Mouse (Mus musculus) cerebellum, adult 11 months (tissue): ENCODE measurements around the gene Zfp423.

ENCODE experiments used
- DNase-seq: peaks from one replicate; pipeline ENCODE4 v3.0.0; 2022

Gene Zfp423

DNA sequence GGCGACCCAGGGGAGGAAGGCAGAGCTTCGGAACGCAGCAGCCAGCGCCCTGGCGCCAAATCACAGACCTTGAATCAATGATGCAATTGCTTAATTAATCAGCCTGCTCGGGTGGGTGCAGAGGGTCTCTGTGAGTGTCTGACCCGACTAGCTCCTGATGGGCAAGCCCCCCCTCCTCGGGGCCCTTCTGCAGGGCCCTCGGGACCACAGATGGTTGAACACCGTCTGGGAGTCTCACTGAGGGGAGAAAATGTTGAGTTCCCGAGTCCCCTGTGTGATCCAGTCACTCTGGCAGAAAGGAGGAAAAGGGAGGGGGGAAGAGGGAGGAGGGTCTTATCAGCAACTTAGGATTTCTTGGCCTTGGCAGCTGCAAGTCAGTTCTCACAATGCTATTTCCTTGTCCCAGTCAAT, 124.0 kb downstream of the Zfp423 start:
- no peak for DNase-seq

DNA sequence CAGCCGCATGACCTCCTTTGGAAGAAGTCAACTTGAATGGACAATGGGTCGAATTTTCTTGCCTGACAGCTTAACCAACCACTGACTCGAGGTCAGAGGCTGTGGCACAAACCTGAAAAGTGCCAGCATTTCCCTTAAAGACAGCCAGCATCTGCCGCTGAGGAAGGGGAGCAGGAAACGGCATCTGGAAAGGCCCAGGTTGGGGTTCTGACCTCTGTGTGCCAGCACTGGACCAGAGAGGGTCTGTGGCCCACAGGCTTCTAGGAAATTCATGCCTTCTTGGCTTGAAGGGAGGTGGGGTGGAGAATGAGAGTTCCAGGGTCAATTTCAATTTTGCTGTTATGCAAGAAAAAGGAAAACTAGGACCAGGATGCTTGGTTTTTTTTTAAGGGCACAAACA, 124.7 kb downstream of the Zfp423 start:
- no peak for DNase-seq

DNA sequence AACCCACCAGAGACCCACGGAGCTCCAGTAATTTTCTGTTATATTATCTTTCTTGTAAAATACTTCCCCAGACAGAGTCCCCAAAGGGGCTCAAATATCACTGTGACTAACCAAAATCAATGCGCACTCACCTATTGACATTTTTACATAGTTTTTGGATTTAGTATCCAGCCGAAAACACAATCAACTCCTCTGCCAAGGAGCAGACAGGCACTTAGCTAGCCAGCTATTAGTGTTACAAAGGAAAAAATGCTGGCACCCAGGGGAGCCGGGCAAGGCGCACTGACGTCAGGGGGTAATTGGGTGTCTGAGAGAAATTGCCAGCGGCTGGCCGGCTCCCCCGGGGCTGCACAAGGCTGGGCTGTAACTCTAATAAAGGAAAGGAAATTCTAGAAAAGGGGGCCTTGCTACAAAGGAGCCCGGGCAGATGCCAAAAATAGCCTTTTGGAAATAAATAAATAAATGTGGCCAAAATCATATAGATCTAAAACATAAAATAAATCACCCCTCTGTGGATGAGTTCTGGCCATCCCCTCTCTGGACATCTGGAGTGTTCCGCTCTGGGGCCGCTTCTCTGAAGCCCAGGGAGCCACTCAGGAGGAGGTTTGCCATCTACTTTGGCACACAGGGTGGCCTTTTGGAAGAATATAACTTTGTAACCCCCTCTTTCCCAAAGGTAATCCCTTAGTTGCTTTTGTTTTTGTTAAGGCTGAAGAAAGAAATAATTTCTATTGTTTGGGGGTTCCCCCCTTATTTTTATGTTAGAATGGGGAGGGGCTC, 125.4 kb downstream of the Zfp423 start:
- no peak for DNase-seq

DNA sequence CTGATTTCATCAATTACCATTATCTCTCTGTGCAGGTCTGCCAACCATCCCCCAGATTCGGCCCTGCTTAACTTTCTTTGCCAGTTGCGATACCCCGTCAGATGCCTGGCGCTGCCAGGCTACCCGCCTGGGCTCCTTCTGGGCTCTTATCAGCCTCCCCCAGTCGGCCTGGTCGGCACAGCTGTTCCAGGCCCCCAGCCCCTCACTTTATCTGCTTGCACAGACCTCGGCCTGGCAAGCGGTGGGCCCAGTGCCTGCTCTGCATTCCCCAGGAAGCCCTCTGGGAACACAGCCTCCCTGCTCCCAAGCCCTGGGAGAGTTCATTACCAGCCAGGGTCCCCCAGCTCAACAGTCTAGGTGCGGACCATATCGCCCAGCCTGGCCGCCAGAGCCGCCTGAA, 126.1 kb downstream of the Zfp423 start:
- no peak for DNase-seq

DNA sequence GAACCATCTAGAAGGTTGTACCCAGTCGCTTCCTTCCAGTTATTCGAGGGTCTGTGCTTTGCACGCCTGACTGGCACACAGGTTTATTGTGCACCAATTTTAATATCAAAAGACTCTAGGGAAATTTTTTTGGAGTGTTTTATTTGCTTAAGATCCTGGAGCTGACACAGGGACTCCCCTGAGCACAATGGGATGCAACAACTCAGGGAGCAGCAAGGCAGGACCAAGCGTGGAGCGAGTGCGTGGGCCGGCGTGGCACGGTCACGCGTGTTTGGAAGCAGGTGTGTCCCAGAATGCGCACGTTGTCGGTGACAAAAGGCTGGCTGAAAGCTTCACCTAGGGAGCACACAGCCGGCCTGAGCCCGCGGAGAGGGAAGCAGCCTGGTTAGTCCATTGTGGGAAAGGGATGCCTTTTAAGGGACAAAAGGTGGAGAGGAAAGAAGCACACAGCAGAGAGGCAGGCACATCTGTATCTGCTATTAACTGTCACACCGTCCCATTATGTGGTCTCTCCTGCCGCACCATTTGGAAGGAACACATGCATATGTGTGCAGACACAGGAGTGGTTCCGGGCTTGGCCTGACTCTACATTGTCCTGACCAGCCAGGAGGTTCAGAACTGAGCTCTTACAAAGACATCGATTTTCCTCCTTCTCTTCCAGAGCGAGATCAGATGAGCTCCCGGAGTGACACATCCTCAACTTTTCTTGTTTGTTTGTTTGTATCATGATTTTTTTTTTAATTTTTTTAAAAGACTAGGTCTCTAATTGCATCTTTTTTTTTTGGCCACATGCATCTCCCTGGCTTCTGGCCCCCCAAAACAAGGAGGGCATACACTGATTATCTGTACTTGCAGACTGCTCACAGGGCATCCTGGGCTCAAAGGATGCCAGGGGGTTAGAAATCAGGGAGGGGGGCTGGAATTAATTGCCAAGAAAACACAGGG, 126.7 kb downstream of the Zfp423 start:
- no peak for DNase-seq

DNA sequence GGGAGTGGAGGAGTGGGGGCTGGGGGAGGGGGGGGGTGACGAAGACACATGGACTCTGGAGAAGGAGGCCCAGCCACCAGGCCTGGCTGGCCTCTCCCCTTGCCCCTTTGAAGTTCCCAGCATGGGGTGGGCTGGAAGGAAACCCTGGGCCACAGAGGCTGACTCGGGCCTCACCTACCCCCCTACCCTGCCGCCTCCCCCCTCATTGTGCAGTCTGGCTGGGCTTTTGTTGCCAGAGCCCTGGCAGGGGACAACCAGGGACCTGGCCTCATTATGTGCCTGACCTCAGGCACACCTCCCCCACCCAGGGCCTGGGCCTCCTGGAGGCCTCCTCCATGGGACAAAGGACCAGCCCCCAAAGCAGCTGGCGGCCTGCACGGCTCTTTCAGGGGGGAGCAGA, 127.8 kb downstream of the Zfp423 start:
- DNase-seq = no peak

DNA sequence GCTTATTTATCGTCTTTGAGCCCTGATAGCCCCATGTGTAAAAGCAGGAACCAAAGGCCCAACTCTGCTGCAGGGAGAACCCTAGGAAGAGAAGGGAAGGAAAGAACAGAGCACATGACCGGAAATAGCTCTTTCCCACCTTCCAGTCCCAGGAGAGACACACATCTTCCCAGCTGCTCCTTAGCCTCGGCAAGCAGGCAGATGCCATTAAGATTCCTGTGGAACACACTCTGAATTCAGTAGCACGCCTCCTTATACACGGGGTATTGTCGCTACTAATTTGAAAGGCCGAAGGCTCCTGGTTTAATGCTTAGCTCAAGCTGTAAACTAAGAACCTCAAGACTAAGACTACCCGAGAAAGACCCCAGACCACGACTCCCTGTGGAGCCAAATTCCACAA, 128.3 kb downstream of the Zfp423 start:
- DNase-seq = no peak

DNA sequence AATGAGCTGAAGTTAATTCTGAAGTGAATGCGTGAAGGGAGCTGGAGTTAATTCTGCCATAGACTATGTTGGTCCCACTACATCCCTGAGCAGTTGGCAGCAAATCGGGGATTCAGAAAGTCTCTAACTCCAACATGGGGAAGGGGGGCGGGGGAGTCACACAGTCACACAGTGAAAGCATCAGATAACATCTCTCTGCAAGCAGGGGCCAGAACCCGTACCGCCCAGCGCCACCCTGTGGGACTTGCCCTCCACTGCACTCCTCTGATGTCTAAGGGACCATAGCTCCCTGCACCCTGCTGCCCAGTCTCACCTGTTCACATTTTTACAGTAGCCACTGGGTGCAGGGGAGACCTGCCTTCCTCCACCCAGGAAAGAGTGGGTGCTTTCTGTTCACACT, 129.2 kb downstream of the Zfp423 start:
- DNase-seq = no peak

DNA sequence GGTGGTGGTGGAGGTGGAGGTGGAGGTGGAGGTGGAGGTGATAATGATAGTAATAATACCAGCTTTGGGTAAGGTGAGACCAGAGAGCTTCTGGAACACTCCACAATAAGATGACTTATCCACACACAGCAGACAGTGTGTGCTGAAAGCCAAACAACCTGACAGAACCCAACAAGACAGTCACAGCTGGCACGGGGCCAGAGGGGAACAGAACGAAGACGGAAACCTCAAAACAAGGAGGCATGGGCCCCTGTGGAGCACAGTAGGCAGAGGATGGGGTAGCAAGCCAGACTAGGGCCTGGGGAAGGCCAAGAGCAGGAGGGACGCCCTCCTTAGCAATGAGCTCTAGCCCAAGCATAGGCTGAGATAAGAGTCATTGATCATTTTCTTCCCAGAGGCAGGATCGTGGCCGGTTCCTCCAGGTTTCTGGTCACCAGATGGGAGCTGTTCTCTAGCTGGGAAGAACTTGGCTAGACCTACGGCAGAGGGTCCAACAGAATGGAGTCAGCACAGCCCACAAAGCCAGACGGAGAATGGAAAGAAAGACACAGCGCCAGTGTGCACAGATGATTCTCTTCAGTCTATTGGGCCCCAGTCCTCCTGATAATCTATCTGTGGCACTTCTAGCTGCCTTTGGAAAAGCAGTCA, 133.3 kb downstream of the Zfp423 start:
- peak; percentile 26 for DNase-seq

DNA sequence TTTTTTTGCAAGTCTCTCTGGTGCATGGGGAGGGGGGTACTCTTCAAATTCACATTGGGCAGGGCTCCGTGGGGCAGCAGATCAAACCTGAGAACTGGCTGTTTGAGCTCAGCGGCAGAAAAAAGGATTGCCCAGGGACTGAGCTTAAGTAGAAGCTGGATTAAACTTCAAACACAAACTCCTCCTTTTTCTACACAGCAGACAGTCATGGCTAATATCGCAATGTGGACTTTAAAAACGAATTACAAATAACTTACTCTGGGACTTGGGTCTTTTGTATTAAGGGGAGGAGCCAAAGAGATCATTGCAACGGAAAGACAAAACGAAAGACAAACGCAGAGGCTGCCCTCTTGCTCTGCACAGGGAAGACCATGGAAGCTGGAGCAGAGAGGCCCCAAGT, 136.2 kb downstream of the Zfp423 start:
- no peak for DNase-seq

DNA sequence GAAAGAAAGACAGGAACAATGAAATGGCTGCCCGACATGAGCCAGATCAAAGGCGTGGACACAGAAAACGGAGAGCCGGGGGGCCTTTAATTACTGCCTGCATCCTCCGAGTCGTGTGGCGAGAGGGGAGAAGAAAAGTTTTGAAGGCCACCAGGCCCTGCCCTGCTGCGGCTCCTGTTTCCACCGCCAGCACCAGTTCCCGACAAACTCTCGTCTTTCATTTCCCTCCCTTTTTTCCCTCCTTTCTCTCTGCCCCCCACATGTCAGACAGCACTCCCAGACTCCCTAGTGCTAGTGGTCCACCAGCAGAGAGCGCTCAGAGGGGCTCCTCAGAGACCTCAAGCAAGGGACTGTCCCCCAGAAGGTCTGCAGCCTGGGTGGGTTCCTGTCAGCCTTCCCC, 136.7 kb downstream of the Zfp423 start:
- no peak for DNase-seq

DNA sequence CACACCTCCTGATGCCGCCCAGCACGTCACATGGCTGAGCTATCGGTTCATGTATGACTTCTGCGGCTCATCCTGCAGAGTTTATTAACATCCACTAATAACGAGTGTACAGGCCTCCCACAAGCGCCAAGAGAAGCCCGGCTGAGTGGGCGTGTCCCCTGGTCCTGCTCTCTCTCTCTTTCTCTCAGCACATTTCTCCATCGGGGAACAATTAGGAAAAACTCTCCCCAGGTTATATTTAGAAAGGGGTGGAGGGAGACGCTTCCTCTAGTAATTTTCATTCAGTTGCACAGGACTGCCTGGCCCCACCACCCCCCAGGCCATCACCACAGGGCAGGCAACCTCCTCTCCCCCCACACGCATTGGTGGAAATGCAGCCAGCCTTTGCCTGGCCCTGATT, 137.2 kb downstream of the Zfp423 start:
- no peak for DNase-seq

DNA sequence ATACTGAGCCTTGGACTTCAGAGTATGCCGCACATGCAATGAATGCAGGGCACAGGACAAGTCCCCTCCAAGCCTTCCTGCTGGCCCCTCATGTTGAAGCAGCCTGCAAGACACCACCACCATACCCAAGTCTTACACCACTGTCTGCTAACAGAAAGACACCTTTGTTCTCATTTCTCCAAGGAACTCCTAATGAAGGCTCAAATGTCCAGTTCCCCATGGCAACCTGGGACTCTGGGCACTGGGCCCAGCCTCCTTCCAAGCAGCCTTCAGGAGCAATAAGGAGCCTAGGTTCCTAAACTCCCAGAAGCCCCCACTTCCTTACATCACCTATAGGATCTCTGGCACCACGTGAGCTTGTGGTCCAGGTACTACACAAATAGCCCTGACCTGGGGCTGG, 137.7 kb downstream of the Zfp423 start:
- DNase-seq = no peak

DNA sequence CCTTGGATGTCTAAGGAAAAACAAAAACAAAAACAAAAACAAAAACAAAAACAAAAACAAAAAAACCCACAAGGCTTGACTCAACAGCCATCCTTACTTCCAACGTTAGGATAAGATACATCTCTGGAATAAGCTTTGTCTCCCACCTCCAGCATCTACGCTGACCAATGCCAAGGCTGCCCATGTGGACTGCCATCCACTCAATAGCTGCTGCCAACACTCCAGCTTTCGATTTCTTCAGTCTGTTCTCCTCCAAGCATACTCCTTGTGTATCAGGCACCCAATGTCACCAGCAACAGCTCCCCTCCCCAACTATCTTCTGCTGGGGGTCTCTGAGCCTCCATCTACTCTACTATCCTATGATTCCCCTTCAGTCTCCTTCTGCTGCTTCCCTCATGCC, 140.1 kb downstream of the Zfp423 start:
- no peak for DNase-seq

DNA sequence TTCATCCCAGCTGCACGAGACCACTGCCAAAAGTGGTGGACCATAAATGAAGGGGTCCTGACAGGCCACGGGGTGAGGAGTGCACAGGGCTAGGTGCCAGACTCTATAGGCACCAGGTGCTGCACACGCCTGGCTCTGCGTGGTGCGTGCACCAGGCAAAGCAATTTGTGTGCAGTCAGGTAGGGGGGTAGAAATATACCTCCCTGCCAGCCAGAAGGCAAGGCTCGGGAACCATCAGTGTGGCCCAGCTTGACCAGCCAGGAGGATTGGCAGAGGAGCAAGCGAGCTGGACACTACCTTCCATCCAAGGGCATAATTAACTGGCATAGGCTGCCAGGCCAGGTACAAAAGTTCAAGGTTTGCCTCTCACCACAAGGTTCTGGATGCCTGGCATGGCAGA, 140.9 kb downstream of the Zfp423 start:
- DNase-seq = peak; percentile 35

DNA sequence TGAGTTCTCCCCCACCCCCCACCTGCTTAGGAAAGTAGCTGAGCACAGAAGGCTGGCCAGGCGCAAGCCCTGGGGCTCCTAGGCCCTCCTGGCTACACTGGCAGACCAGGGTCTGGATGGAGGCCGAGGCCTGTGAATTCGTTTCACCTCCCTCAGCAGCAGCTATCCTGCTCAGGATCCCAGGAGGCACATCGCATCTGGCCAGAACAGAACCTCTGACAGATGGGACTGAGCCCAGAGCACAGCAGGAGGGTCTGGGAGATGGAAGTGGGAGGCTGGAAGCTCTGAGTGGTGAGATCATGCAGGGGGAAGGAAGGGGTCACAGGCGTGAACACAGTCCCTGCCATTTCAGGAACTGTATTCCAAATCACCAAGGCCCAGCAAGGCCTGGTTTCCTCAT, 143.3 kb downstream of the Zfp423 start:
- DNase-seq = no peak

DNA sequence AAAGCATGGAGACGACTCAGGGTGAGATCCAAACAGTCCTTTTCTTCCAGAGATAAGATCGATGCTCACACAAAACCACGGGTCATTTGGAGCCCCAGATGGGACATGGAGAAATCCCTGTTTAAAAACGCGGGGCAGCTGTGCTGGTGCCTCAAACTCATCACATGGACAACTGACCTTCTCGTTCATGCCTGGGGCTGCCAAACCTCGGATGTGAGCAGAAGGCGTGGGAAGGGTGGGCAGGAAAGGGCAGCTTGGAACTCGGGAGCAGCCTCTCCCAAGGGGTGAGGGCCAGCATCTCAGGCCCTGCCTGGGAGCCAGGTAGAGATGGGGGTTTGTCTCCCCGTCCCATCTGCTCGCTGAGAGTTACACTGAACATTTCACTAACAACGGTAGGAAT, 146.7 kb downstream of the Zfp423 start:
- DNase-seq = no peak

DNA sequence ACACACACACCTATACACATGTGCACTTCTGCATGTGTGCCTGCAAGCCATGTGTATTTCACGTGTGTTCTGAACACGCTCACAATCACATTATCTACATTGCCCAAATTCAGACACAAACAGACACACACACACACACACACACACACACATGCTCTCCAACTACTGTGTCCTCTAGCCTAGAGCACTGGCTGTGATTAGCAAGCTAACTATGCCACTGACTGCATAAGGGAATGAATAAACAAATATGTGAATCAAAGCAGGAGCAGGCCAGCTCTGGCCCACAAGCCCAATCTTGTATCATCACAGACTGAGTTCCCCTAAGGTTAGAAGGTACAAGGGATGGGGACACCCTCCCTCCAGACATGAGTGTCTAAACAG, 147.3 kb downstream of the Zfp423 start:
- DNase-seq = no peak

DNA sequence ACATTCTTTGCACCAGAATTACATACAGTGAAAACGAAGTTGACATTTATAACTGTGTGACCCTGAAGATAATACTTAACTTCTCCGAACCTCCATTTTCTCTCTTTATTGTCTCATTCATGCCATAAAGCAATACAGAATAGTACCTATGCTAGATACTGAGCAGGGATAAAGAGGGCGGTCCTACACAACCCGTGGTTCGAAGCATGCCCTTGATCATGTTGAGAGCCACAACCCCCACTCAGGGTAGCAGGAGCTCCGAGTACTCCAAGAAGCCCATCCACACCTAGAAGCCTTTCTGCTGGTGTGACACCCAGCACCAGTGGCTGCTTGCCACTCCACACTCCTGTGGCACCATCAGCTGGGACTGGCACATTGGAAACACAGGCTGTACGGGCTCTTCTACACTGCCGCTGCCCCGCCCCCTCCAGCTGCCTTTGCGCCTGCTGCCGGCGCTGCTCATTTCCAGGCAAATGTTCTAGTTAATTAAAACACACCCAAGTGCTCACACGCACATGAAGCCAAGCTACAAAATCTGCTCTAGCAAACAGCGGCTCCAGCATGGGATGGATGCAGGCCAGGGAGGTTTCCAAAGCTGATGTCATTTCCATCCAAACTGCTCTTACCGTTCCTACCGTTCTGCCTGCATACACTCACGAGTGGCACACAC, 147.9 kb downstream of the Zfp423 start:
- peak; percentile 29 for DNase-seq

DNA sequence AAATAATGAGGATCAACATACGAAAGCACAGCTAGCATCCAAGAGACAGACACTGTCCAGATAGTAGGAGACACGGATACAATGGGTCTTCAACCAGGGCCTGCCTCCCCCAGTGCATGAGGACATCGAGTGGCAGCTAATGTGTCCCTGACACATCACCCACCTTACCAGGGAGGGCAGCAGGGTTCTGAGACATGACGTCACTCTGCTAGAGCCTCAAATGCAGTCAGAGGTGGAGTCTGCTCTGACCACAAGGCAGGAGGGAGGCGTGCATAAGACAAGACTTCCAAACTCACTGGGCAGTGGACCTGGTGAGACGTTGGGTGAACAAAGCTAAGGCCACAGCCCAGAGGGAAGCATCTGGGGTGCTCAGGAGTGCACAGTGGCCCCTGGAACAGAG, 148.6 kb downstream of the Zfp423 start:
- no peak for DNase-seq

DNA sequence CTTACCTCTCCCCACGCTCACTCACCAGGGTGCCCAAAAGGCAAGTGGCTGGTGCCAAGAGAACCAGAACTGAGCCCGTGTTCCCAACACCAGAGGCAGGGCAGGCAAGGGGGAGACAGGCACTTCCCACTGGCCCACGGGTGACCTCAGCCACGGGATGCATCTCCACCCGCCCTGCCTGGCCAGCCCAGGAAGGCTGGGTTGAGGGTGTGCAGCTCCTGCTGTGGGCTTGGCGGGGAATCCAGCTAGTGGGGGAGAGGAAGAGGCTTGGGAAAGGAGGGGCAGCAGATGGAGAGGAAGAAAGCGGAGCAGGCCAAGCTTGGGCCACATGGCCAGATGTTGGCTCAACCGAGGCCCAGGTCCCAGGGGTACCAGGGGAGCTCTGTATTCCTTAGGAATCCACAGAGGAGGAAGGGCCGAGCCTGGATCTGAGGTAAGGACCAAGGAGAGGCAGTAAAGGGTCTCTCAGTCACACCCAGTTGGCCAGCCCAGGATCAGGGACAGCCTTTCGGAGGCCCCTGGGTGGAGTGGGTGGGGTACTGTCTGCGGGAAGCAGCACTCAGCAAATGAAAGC, 155.0 kb downstream of the Zfp423 start:
- DNase-seq = no peak

DNA sequence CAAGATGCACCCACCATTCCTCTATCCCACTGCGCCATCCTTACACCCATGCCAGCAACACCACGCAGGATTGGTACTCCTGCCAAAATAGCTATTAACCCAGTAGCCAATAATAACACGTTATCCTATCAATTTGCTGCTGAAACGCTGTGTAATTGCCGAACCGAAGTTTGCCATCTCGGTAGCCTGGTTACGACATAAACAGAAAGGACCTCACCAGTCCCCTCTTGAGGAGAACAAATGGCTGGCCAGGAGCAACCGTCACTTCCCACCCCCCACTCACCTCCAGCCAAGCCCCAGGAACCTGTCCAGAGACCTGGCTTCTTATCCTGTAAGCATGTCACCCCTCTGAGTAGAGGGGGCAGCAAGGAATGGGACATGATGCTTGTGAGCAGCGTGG, 156.0 kb downstream of the Zfp423 start:
- no peak for DNase-seq

DNA sequence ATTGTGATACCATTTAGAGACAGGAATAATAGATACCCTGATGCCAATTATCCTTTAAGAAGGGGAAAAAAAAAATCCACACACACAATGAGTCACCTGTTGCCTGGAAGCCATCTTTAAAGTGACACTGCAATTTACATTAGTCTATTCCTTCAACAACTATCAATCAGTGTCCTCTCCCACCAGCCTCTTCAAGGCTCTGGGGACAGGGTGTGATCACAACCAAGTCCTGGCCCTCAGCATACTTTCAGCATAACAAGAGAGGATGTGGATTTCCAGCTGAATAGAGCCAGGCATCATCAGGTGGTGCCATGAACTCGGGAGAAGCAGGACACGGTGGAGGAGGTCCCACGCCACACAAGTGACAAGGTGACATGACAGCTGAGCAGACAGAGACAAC, 156.8 kb downstream of the Zfp423 start:
- DNase-seq = no peak
